ENCODE assay signal across 31 mouse cellular contexts in the genomic region with DNA sequence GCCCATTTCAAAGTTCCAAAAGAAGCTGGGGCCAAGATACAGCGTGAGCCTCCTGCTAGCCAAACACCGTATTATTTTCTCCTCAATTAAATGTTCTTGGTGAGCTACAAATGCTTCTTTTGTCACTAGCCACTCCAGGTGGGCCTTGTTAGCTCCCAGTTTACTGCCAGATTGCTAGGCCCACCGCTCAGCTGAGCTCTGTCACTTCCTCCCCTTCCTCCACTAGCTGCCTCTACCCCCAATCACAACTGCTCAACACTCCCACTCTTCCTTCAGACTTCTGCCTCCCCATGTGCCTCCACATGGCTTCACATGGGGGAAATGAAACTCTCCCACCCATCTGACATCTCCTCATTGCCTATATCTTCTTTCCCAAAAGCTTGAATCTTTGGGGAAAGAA. TPM values are rescaled to one million over a fixed set of nuclear protein-coding genes. Genes with fewer than 3 reads are reported as not detected.
DNase-seq lines count a peak whose midpoint lies in the region; ATAC-seq and TF ChIP-seq lines count a peak whose summit lies in the region.
"Had no signal": no experiment of that assay in that cellular context is flagged by ENCODE, and none has a peak within 500 bp of the region (broad histone marks: within the 10 kb centered on the region; RNA-seq: fewer than 3 reads in every experiment).

No protein-coding gene starts in this region.

- TF ChIP-seq CTCF in forebrain, postnatal 0 days (IDR thresholded peaks at IDR 0.05; ENCODE audit: low read depth): no peak
- no peak for TF ChIP-seq CTCF in thymus, adult 2 months (IDR thresholded peaks at IDR 0.05; ENCODE audit: borderline replicate concordance, control insufficient read depth, extremely low read depth, insufficient read depth, low read length, poor library complexity)

- H3K4me1 ChIP-seq in forebrain, postnatal 0 days (ENCODE audit: insufficient read depth): no peaks in the 10 kb centered on the region
- H3K4me1 ChIP-seq in forebrain, embryonic 10.5 days: peaks cover 6% of the 10 kb centered on the region
- H3K4me1 ChIP-seq in thymus, adult 2 months (replicated peaks; ENCODE audit: control insufficient read depth, insufficient read depth, low read length): no peaks in the 10 kb centered on the region
- H3K4me1 ChIP-seq: heart, embryonic 13.5 days; midbrain, embryonic 10.5 days; midbrain, embryonic 15.5 days; neural tube, embryonic 15.5 days; stomach, embryonic 15.5 days had no signal

- ATAC-seq in forebrain, postnatal 0 days: no peak
- ATAC-seq: forebrain, embryonic 16.5 days; intestine, postnatal 0 days; midbrain, embryonic 15.5 days had no signal

- 10% methylated on average over 3 of the region's 3 CpGs for WGBS in forebrain, postnatal 0 days
- WGBS in forebrain, embryonic 10.5 days: 7% methylated on average over 3 of the region's 3 CpGs
- 78% methylated on average over 3 of the region's 3 CpGs for WGBS in thymus, adult 2 months

- H3K9ac ChIP-seq in forebrain, postnatal 0 days: no peak overlapping the region
- H3K9ac ChIP-seq: heart, embryonic 13.5 days; hindbrain, embryonic 14.5 days; liver, embryonic 14.5 days; midbrain, embryonic 15.5 days; neural tube, embryonic 15.5 days; stomach, embryonic 15.5 days had no signal

- H3K36me3 ChIP-seq in forebrain, postnatal 0 days (ENCODE audit: insufficient read depth): no peaks in the 10 kb centered on the region
- H3K36me3 ChIP-seq in forebrain, embryonic 10.5 days (replicated peaks): no peaks in the 10 kb centered on the region
- no peaks in the 10 kb centered on the region for H3K36me3 ChIP-seq in thymus, adult 2 months (ENCODE audit: control insufficient read depth, insufficient read depth, low read length)
- H3K36me3 ChIP-seq: G1E; heart, embryonic 13.5 days; midbrain, embryonic 10.5 days; midbrain, embryonic 15.5 days; neural tube, embryonic 15.5 days; stomach, embryonic 15.5 days had no signal

- no peak for TF ChIP-seq POLR2A in thymus, adult 2 months (IDR thresholded peaks at IDR 0.05; ENCODE audit: control insufficient read depth, extremely low read depth, insufficient read depth, low read length, poor library complexity)

- H3K4me3 ChIP-seq in forebrain, postnatal 0 days (ENCODE audit: low read depth, low read length): no peak overlapping the region
- H3K4me3 ChIP-seq in forebrain, embryonic 10.5 days: no peak overlapping the region
- H3K4me3 ChIP-seq in thymus, adult 2 months (ENCODE audit: control insufficient read depth, insufficient read depth, low read length): no peak overlapping the region
- H3K4me3 ChIP-seq: heart, embryonic 13.5 days; midbrain, embryonic 10.5 days; midbrain, embryonic 15.5 days; neural tube, embryonic 15.5 days; stomach, embryonic 15.5 days had no signal

- peak; percentile 13 for DNase-seq in forebrain, postnatal 0 days
- no peak for DNase-seq in forebrain, embryonic 10.5 days (ENCODE audit: extremely low spot score, low spot score)
- peak; percentile 56 to 65 for DNase-seq in layer of hippocampus, adult 18-20 months (ENCODE audit: low spot score in 2 of 2)
- no peak for DNase-seq in layer of hippocampus, adult 9-10 months (ENCODE audit: low spot score)
- DNase-seq in layer of hippocampus, postnatal 10 days (ENCODE audit: low spot score in 2 of 2): peak; percentile 21 to 43
- DNase-seq in adrenal gland, postnatal 25 days: no peak
- no peak for DNase-seq in gastrocnemius, adult 18-20 months (ENCODE audit: low spot score)
- no peak for DNase-seq in thymus, adult 2 months
- DNase-seq: adrenal gland, postnatal 14 days; cerebellum, adult 8-10 months; cerebellum, postnatal 25 days; gastrocnemius, postnatal 25 days; heart, postnatal 10 days; kidney, postnatal 36 days; liver; lung, adult 2 months; lung, postnatal 10 days; retina, postnatal 1 day; right cerebral cortex, postnatal 14 days; thymus, postnatal 14 days had no signal

- no peak overlapping the region for H3K4me2 ChIP-seq in forebrain, postnatal 0 days (ENCODE audit: low read depth)
- H3K4me2 ChIP-seq: heart, embryonic 13.5 days; hindbrain, embryonic 14.5 days; midbrain, embryonic 15.5 days; neural tube, embryonic 15.5 days; stomach, embryonic 15.5 days had no signal

- H3K27ac ChIP-seq in forebrain, postnatal 0 days (ENCODE audit: low read depth, low read length): no peak overlapping the region
- no peak overlapping the region for H3K27ac ChIP-seq in forebrain, embryonic 10.5 days
- no peak overlapping the region for H3K27ac ChIP-seq in thymus, adult 2 months (ENCODE audit: control insufficient read depth, insufficient read depth, low read length)
- H3K27ac ChIP-seq: heart, embryonic 13.5 days; hindbrain, embryonic 14.5 days; liver, embryonic 14.5 days; macrophage; midbrain, embryonic 10.5 days; midbrain, embryonic 15.5 days; neural tube, embryonic 15.5 days; stomach, embryonic 15.5 days had no signal

- no peaks in the 10 kb centered on the region for H3K9me3 ChIP-seq in forebrain, postnatal 0 days (ENCODE audit: low read length)
- H3K9me3 ChIP-seq in forebrain, embryonic 10.5 days: no peaks in the 10 kb centered on the region
- H3K9me3 ChIP-seq: heart, embryonic 13.5 days; midbrain, embryonic 10.5 days; midbrain, embryonic 15.5 days; neural tube, embryonic 15.5 days; stomach, embryonic 15.5 days had no signal

- no peaks in the 10 kb centered on the region for H3K27me3 ChIP-seq in forebrain, postnatal 0 days (ENCODE audit: insufficient read depth, low read length)
- no peaks in the 10 kb centered on the region for H3K27me3 ChIP-seq in forebrain, embryonic 10.5 days (ENCODE audit: poor library complexity, severe bottlenecking)
- H3K27me3 ChIP-seq in thymus, adult 2 months (ENCODE audit: control insufficient read depth, insufficient read depth, low read length): no peaks in the 10 kb centered on the region
- H3K27me3 ChIP-seq: heart, embryonic 13.5 days; midbrain, embryonic 15.5 days; neural tube, embryonic 15.5 days; stomach, embryonic 15.5 days had no signal

RNA-seq across cellular contexts. Expression of gene Akt3, which starts 28.8 kb away (rescaled TPM):
- 129 and 143 TPM in 2 replicates for total RNA-seq in forebrain, postnatal 0 days (2014; rRNA removed)
- polyA plus RNA-seq in forebrain, postnatal 0 days (2015; fragmentation: Nextera tagmentation; extraction: Ambion mirVana): 18.6 and 18.7 TPM in 2 replicates
- 11.4 TPM in 2 replicates for polyA plus RNA-seq in forebrain, embryonic 10.5 days (2016; fragmentation: Nextera tagmentation; extraction: Ambion mirVana)
- total RNA-seq in layer of hippocampus, adult 18-20 months (2021): 100 to 1,000 TPM; 246 to 264 TPM
- total RNA-seq in layer of hippocampus, postnatal 10 days (2021): 100 to 1,000 TPM; 326 to 338 TPM
- 20.7 and 33.5 TPM in 2 replicates for total RNA-seq in adrenal gland, postnatal 25 days (2021)
- 10 to 100 TPM in 1 of 2 experiments, 1 to 10 TPM in 1; 7.8 to 12.2 TPM for total RNA-seq in gastrocnemius, adult 18-20 months (2021)
- polyA plus RNA-seq in thymus, adult 2 months (2012; rRNA removed): 6.6 and 7.4 TPM in 2 replicates
- polyA plus RNA-seq: G1E had no signal

Comparison
In these comparisons a context has a peak if more than half of its experiments do, and no peak if none do; other contexts are left out.
1. DNase-seq: peak in forebrain, postnatal 0 days (single experiment), layer of hippocampus, adult 18-20 months (2 of 2) and layer of hippocampus, postnatal 10 days (2 of 2); none in forebrain, embryonic 10.5 days (single experiment), layer of hippocampus, adult 9-10 months (single experiment), adrenal gland, postnatal 25 days (single experiment), gastrocnemius, adult 18-20 months (single experiment) and thymus, adult 2 months (single experiment).